Mouse (Mus musculus): ENCODE data around the gene Pxt1. TPM values are rescaled to one million over a fixed set of nuclear protein-coding genes. Genes with fewer than 3 reads are reported as not detected.

Pxt1 gene
- total and polyA plus RNA-seq, 2 experiments from 2014 or later = 0.15 to 0.49 TPM

DNA sequence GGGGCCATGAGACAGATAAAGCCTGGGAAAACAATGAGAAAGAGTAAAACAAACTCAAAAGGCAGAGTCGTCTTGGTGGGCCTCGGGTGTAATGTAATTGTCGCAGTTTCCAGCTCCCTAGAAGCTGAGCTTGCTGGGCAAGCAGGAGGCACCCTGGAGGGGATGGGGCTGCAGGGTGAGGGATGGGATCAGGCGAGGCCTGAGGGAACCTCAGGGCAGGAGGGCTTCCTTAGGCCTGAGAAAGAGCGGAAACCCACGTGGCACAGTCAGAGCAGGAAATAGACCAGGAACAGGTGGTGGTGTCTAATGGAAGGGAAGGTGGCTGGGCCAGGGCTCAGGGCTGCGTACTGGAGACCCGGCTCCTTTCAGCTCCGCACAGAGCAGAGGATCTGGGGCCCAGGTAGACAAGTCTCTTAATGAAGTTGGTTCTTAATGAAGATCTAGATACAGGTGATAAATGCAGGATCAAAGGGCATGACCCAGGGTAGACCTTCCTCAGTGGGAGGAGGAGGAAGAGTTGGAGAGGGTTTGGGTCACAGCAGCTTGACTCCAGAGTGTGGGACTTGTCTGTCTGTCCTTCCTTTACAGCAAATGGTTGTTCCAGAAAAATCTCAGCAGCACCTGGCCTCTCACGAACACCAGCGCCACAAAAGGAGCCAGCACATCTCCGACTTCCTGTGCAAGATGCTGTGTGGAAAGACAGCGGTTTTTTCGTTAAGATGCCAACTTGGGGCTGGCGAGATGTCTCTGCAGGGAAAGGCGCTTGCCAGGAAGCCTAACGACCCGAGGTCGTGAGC lies 9.3 kb downstream of the Pxt1 start:
- no peak for TF ChIP-seq CTCF (IDR thresholded peaks at IDR 0.05)
- Histone ChIP-seq H3K27me3 (ENCODE audit: insufficient read depth, low read length) (no peaks in the 10 kb centered on the region), H3K4me1 (ENCODE audit: insufficient read depth, low read length) (no peaks in the 10 kb centered on the region), H3K4me2 (ENCODE audit: low read depth, low read length, poor library complexity, severe bottlenecking) (no peak overlapping the region), H3K9me3 (ENCODE audit: low read length) (no peaks in the 10 kb centered on the region), H3K9ac (replicated peaks; ENCODE audit: low read length, poor library complexity, severe bottlenecking) (no peak overlapping the region), H3K27ac (ENCODE audit: low read depth, low read length) (no peak overlapping the region), H3K4me3 (ENCODE audit: low read depth, low read length) (no peak overlapping the region), H3K36me3 (ENCODE audit: insufficient read depth, low read length) (no peaks in the 10 kb centered on the region)
- ATAC-seq (ENCODE audit: low FRiP score) (no peak), DNase-seq (ENCODE audit: low spot score) (no peak)
- 74% methylated on average over 19 of the region's 19 CpGs for WGBS

DNA sequence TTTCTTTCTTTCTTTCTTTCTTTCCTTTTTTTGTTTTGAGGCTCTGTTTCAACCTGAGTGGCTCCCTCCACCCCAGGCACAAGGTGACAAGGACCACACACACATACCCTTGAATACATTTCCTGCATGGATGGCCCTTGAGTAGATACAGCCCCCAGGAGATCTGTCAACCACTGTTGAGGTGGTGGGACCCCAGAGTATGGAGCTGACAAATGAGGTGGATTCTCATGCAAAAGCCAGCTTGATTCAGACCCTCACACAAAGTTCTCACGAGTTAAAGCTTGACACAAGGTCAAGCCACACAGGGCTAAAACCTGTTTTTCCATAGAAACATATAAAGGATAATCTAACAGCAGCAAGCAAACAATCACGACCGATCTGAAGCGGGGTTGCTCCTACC lies 11.4 kb downstream of the Pxt1 start:
- Histone ChIP-seq H3K4me1 (ENCODE audit: insufficient read depth, low read length) (no peaks in the 10 kb centered on the region), H3K27me3 (ENCODE audit: insufficient read depth, low read length) (no peaks in the 10 kb centered on the region), H3K27ac (ENCODE audit: low read depth, low read length) (no peak overlapping the region), H3K9me3 (ENCODE audit: low read length) (no peaks in the 10 kb centered on the region), H3K36me3 (ENCODE audit: insufficient read depth, low read length) (no peaks in the 10 kb centered on the region), H3K9ac (replicated peaks; ENCODE audit: low read length, poor library complexity, severe bottlenecking) (no peak overlapping the region), H3K4me2 (ENCODE audit: low read depth, low read length, poor library complexity, severe bottlenecking) (no peak overlapping the region), H3K4me3 (ENCODE audit: low read depth, low read length) (no peak overlapping the region)
- no peak for TF ChIP-seq CTCF (IDR thresholded peaks at IDR 0.05)
- WGBS = 89% methylated on average over 4 of the region's 4 CpGs
- DNase-seq (ENCODE audit: low spot score) (no peak), ATAC-seq (ENCODE audit: low FRiP score) (no peak)

DNA sequence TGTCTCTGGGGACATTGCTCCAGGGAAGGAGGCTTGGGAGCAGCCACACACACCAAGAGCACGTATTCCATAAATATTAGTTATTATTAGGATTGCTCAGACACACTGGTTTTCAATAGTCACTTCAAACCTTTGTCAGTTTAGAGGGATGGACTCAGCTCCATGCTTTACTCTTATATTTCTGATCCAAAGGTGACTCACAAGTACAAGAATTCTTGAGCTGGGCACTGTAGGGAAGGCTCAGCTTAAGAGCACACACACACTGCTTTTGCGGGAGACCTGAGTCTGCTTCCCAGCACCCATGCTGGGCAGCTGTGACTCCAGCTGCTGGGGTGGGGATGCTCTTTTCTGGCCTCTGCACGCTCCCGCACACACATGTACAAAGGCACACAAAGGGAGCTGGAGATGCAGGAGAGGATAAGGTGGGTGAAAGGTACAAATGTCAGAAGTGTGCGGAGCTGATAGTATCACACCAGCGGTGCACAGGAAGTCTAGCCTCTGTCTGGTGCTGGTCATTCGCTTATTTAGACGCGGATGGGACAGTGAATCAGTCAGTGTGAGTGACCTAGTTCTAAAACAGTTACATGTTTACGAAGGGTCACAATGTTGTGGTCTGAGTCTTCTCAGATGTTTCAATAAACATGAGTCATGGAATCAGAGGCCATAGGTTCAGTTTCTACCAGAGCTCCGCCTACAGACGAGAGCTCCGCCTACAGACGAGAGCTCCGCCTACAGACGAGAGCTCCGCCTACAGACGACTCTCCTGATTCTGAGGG lies 12.0 kb downstream of the Pxt1 start:
- WGBS = 86% methylated on average over 18 of the region's 18 CpGs
- Histone ChIP-seq H3K27ac (ENCODE audit: low read depth, low read length) (no peak overlapping the region), H3K4me2 (ENCODE audit: low read depth, low read length, poor library complexity, severe bottlenecking) (no peak overlapping the region), H3K9me3 (ENCODE audit: low read length) (no peaks in the 10 kb centered on the region), H3K27me3 (ENCODE audit: insufficient read depth, low read length) (no peaks in the 10 kb centered on the region), H3K4me1 (ENCODE audit: insufficient read depth, low read length) (no peaks in the 10 kb centered on the region), H3K36me3 (ENCODE audit: insufficient read depth, low read length) (no peaks in the 10 kb centered on the region), H3K9ac (replicated peaks; ENCODE audit: low read length, poor library complexity, severe bottlenecking) (no peak overlapping the region), H3K4me3 (ENCODE audit: low read depth, low read length) (no peak overlapping the region)
- ATAC-seq (ENCODE audit: low FRiP score) = no peak
- TF ChIP-seq CTCF (IDR thresholded peaks at IDR 0.05) = no peak
- DNase-seq (ENCODE audit: low spot score) = no peak

DNA sequence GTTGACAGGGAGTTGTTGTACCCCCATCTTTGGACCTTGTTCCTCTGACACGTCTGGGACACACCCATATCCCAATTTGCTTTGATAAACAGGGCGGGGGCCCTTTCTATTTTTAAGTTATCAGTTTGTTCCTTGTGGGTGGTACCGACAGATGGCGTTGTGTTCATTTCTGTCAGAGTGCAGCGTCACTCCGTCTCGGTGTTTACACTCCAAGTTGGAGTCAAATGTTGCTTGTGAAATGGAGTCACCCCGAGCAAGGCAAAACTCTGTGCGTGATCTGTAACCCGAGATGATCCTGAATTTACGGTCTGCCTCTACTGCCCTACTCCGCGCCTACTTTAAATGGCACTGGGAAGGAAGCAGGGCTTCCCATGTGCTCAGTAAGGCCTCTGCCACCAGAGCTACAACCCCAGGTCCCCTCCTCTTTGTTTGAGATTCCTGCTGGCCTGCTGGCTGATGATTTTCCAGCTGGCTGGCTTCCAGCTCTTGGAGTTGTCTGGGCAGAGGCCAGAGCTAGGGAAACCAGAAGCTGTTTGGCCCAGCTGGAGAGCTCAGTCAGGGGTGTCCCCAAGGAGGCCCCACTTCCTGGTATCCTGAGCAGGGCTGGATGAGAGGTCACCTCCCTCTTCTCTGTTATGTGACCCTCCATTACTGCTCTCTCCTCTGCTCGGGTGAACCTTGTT lies 13.1 kb downstream of the Pxt1 start:
- no peaks in the 10 kb centered on the region for H3K9me3 ChIP-seq (ENCODE audit: low read length)
- H3K4me1 ChIP-seq (ENCODE audit: insufficient read depth, low read length) = no peaks in the 10 kb centered on the region
- H3K4me2 ChIP-seq (ENCODE audit: low read depth, low read length, poor library complexity, severe bottlenecking) = no peak overlapping the region
- 27% methylated on average over 14 of the region's 14 CpGs for WGBS
- no peaks in the 10 kb centered on the region for H3K36me3 ChIP-seq (ENCODE audit: insufficient read depth, low read length)
- peak; percentile 70 for DNase-seq (ENCODE audit: low spot score)
- no peaks in the 10 kb centered on the region for H3K27me3 ChIP-seq (ENCODE audit: insufficient read depth, low read length)
- ATAC-seq (ENCODE audit: low FRiP score) = no peak
- H3K27ac ChIP-seq (ENCODE audit: low read depth, low read length) = no peak overlapping the region; the same call in 1 of the 2 replicates
- H3K9ac ChIP-seq (replicated peaks; ENCODE audit: low read length, poor library complexity, severe bottlenecking) = no peak overlapping the region
- TF ChIP-seq CTCF (IDR thresholded peaks at IDR 0.05) = peak; percentile 42
- H3K4me3 ChIP-seq (ENCODE audit: low read depth, low read length) = no peak overlapping the region

DNA sequence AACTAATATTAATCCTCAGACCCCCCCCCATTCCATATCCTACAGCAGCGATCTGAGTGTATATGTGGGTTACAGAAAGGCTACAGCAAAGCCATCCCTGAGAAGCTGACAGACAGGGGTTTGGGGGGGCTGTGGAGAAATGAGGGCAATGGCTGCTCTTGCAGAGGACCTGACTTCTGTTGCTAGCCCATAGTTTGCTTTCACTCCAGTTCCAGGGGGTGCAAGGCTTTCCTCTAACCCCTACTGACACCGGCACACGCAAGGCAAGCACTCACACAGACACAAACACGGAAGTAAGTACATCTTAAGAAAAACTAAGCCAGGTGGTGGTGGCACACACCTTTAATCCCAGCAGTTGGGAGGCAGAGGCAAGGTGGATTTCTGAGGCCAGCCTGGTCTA lies 14.3 kb downstream of the Pxt1 start:
- no peak overlapping the region for H3K27ac ChIP-seq (ENCODE audit: low read depth, low read length)
- H3K9me3 ChIP-seq (ENCODE audit: low read length) = no peaks in the 10 kb centered on the region
- H3K9ac ChIP-seq (replicated peaks; ENCODE audit: low read length, poor library complexity, severe bottlenecking) = no peak overlapping the region
- no peak for TF ChIP-seq CTCF (IDR thresholded peaks at IDR 0.05)
- DNase-seq (ENCODE audit: low spot score) (no peak), ATAC-seq (ENCODE audit: low FRiP score) (no peak)
- H3K4me2 ChIP-seq (ENCODE audit: low read depth, low read length, poor library complexity, severe bottlenecking) = no peak overlapping the region
- H3K27me3 ChIP-seq (ENCODE audit: insufficient read depth, low read length) = no peaks in the 10 kb centered on the region
- 97% methylated on average over 4 of the region's 4 CpGs for WGBS
- no peaks in the 10 kb centered on the region for H3K36me3 ChIP-seq (ENCODE audit: insufficient read depth, low read length)
- no peak overlapping the region for H3K4me3 ChIP-seq (ENCODE audit: low read depth, low read length)
- no peaks in the 10 kb centered on the region for H3K4me1 ChIP-seq (ENCODE audit: insufficient read depth, low read length)

Measured in midbrain, postnatal 0 days (tissue).